Comparison of ENCODE assay signal across 9 mouse cellular contexts in genomic region chr3:101836532-101836931, GRCm38 (mm10). TPM values are rescaled to one million over a fixed set of nuclear protein-coding genes. Genes with fewer than 3 reads are reported as not detected.
DNase-seq lines count a peak whose midpoint lies in the region; ATAC-seq and TF ChIP-seq lines count a peak whose summit lies in the region.
"Had no signal": no experiment of that assay in that cellular context is flagged by ENCODE, and none has a peak within 500 bp of the region (broad histone marks: within the 10 kb centered on the region; RNA-seq: fewer than 3 reads in every experiment).

No protein-coding gene starts in this region.

- no peak for DNase-seq in lung, embryonic 14.5 days
- no peak for DNase-seq in lung, adult 18-20 months
- DNase-seq in cerebellum, postnatal 14 days = no peak
- no peak for DNase-seq in cerebellum, adult 11 months

- no peak for TF ChIP-seq CTCF in lung, embryonic 14.5 days (IDR thresholded peaks at IDR 0.05; ENCODE audit: low read depth)

- 0 out of 2 replicates have a peak, but pooled peaks cover 11% of the 10 kb centered on the region for H3K4me1 ChIP-seq in lung, embryonic 14.5 days (ENCODE audit: insufficient read depth)
- peaks cover 12% of the 10 kb centered on the region for H3K4me1 ChIP-seq in forebrain, embryonic 13.5 days
- peaks cover 28% of the 10 kb centered on the region for H3K4me1 ChIP-seq in limb, embryonic 13.5 days
- peaks cover 10% of the 10 kb centered on the region for H3K4me1 ChIP-seq in neural tube, embryonic 15.5 days

- H3K27ac ChIP-seq in lung, embryonic 14.5 days (ENCODE audit: low read depth) = no peak overlapping the region
- no peak overlapping the region for H3K27ac ChIP-seq in forebrain, embryonic 13.5 days
- no peak overlapping the region for H3K27ac ChIP-seq in limb, embryonic 13.5 days
- no peak overlapping the region; the same call in 1 of the 2 replicates for H3K27ac ChIP-seq in neural tube, embryonic 15.5 days (replicated peaks)
- H3K27ac ChIP-seq: macrophage had no signal

- H3K36me3 ChIP-seq in lung, embryonic 14.5 days (ENCODE audit: insufficient read depth) = no peaks in the 10 kb centered on the region
- no peaks in the 10 kb centered on the region for H3K36me3 ChIP-seq in forebrain, embryonic 13.5 days (ENCODE audit: poor library complexity, severe bottlenecking)
- no peaks in the 10 kb centered on the region for H3K36me3 ChIP-seq in limb, embryonic 13.5 days
- H3K36me3 ChIP-seq in neural tube, embryonic 15.5 days = no peaks in the 10 kb centered on the region

- 72% methylated on average over 5 of the region's 5 CpGs for WGBS in lung, embryonic 14.5 days
- WGBS in forebrain, embryonic 13.5 days = 69% methylated on average over 5 of the region's 5 CpGs
- 71% methylated on average over 5 of the region's 5 CpGs for WGBS in limb, embryonic 13.5 days
- 66% methylated on average over 5 of the region's 5 CpGs for WGBS in neural tube, embryonic 15.5 days

- H3K27me3 ChIP-seq in lung, embryonic 14.5 days (ENCODE audit: insufficient read depth, low read length) = no peaks in the 10 kb centered on the region
- no peaks in the 10 kb centered on the region for H3K27me3 ChIP-seq in forebrain, embryonic 13.5 days
- H3K27me3 ChIP-seq in limb, embryonic 13.5 days = no peaks in the 10 kb centered on the region
- H3K27me3 ChIP-seq in neural tube, embryonic 15.5 days (replicated peaks) = no peaks in the 10 kb centered on the region

- H3K9me3 ChIP-seq in lung, embryonic 14.5 days (ENCODE audit: low read depth, low read length) = no peaks in the 10 kb centered on the region
- H3K9me3 ChIP-seq in forebrain, embryonic 13.5 days (replicated peaks) = no peaks in the 10 kb centered on the region
- no peaks in the 10 kb centered on the region for H3K9me3 ChIP-seq in limb, embryonic 13.5 days
- H3K9me3 ChIP-seq in neural tube, embryonic 15.5 days (replicated peaks) = no peaks in the 10 kb centered on the region

- H3K4me2 ChIP-seq in lung, embryonic 14.5 days = peak overlapping the region; percentile 58
- peak overlapping the region; percentile 44 for H3K4me2 ChIP-seq in forebrain, embryonic 13.5 days
- H3K4me2 ChIP-seq in limb, embryonic 13.5 days (replicated peaks) = peak overlapping the region; percentile 60
- peak overlapping the region; percentile 48 for H3K4me2 ChIP-seq in neural tube, embryonic 15.5 days

- ATAC-seq in lung, embryonic 14.5 days (ENCODE audit: insufficient read depth) = 0 out of 2 replicates have a peak, but pooled peaks have one; percentile 3
- ATAC-seq in forebrain, embryonic 13.5 days = peak; percentile 5; the same call in 1 of the 2 replicates
- ATAC-seq in limb, embryonic 13.5 days (ENCODE audit: low FRiP score, low read depth) = 0 out of 2 replicates have a peak, but pooled peaks have one; percentile 13
- ATAC-seq in neural tube, embryonic 15.5 days (ENCODE audit: low FRiP score) = no peak
- ATAC-seq in erythroblast, adult 5-6 weeks (replicated peaks; ENCODE audit: low FRiP score, poor library complexity, severe bottlenecking) = no peak

- no peak overlapping the region for H3K9ac ChIP-seq in lung, embryonic 14.5 days
- H3K9ac ChIP-seq in forebrain, embryonic 13.5 days = 0 out of 2 replicates have a peak overlapping the region, but pooled peaks have one; percentile 28
- H3K9ac ChIP-seq in limb, embryonic 13.5 days = no peak overlapping the region
- H3K9ac ChIP-seq in neural tube, embryonic 15.5 days (replicated peaks) = no peak overlapping the region

- H3K4me3 ChIP-seq in lung, embryonic 14.5 days (ENCODE audit: low read depth, low read length) = peak overlapping the region; percentile 20; the same call in 1 of the 2 replicates
- H3K4me3 ChIP-seq in forebrain, embryonic 13.5 days = no peak overlapping the region
- peak overlapping the region; percentile 27 for H3K4me3 ChIP-seq in limb, embryonic 13.5 days
- no peak overlapping the region for H3K4me3 ChIP-seq in neural tube, embryonic 15.5 days (replicated peaks)

RNA-seq across cellular contexts. Expression of gene Mab21l3, which starts 12.2 kb away (rescaled TPM):
- 0.12 and 0.68 TPM in 2 replicates for polyA plus RNA-seq in lung, embryonic 14.5 days (2014; fragmentation: Nextera tagmentation; extraction: Ambion mirVana)
- polyA plus RNA-seq in forebrain, embryonic 13.5 days (2015; fragmentation: Nextera tagmentation; extraction: Ambion mirVana) = 0.50 and 0.54 TPM in 2 replicates
- polyA plus RNA-seq in limb, embryonic 13.5 days (2015; fragmentation: Nextera tagmentation; extraction: Ambion mirVana) = 1.3 and 1.5 TPM in 2 replicates
- polyA plus RNA-seq in neural tube, embryonic 15.5 days (2015; fragmentation: Nextera tagmentation; extraction: Ambion mirVana) = 0.09 and 0.88 TPM in 2 replicates
- not detected in 2 replicates for total RNA-seq in erythroblast, adult 5-6 weeks (2015; ENCODE audit: low replicate concordance)
- not detected in 2 replicates for total RNA-seq in erythroblast, adult 5-6 weeks (2017; ENCODE audit: low replicate concordance)

Comparison
In these comparisons a context has a peak if more than half of its experiments do, and no peak if none do; other contexts are left out.
1. ATAC-seq: peak in lung, embryonic 14.5 days (single experiment), forebrain, embryonic 13.5 days (single experiment) and limb, embryonic 13.5 days (single experiment); none in neural tube, embryonic 15.5 days (single experiment) and erythroblast, adult 5-6 weeks (single experiment).
2. H3K4me3 ChIP-seq: peak in lung, embryonic 14.5 days (single experiment) and limb, embryonic 13.5 days (single experiment); none in forebrain, embryonic 13.5 days (single experiment) and neural tube, embryonic 15.5 days (single experiment).
3. Peak in every context shown above with its lines, with median percentiles within 50 percentile points of each other: H3K4me2 ChIP-seq.